Mouse (Mus musculus): ENCODE measurements around the gene Arhgef38. TPM values are rescaled to one million over a fixed set of nuclear protein-coding genes. Genes with fewer than 3 reads are reported as not detected.

The Arhgef38 gene
- total RNA-seq, 1 experiment, result 1.4 TPM

GRCm38 (mm10) chr3:133098336-133098735 is 136.4 kb downstream of the Arhgef38 start:
- peaks cover 5% of the 10 kb centered on the region for H3K36me3 ChIP-seq (ENCODE audit: control insufficient read depth, insufficient read depth, low read length, poor library complexity, severe bottlenecking)
- H3K27ac ChIP-seq (ENCODE audit: insufficient read depth, low read depth, low read length, poor library complexity, severe bottlenecking), result no peak overlapping the region
- DNase-seq (ENCODE audit: low read depth, low spot score), result no peak
- no peak overlapping the region for H3K4me3 ChIP-seq (ENCODE audit: insufficient read depth in 1 of 2, low read depth in 1 of 2, low read length in 2 of 2, poor library complexity in 1 of 2, severe bottlenecking in 1 of 2)
- H3K4me1 ChIP-seq (ENCODE audit: control insufficient read depth in 2 of 2, insufficient read depth in 2 of 2, low read length in 2 of 2, poor library complexity in 1 of 2), result no peaks in the 10 kb centered on the region
- TF ChIP-seq ZNF384 (IDR thresholded peaks at IDR 0.05; ENCODE audit: low read depth, low read length) (no peak), ZC3H11A (IDR thresholded peaks at IDR 0.05; ENCODE audit: borderline replicate concordance, low read depth, low read length) (no peak)
- H3K9me3 ChIP-seq (ENCODE audit: control insufficient read depth, insufficient read depth, low read depth, low read length), result no peaks in the 10 kb centered on the region
- in situ Hi-C loops (cut with MboI; ENCODE audit: low sequenced_read_pairs in 2 of 2, unreplicated experiment in 2 of 2), result no loop called here
- H3K9ac ChIP-seq (ENCODE audit: insufficient read depth, low read depth, low read length, poor library complexity, severe bottlenecking), result no peak overlapping the region

GRCm38 (mm10) chr3:133097936-133098335 is 136.8 kb downstream of the Arhgef38 start:
- in situ Hi-C loops (cut with MboI; ENCODE audit: low sequenced_read_pairs in 2 of 2, unreplicated experiment in 2 of 2), result no loop called here
- Histone ChIP-seq H3K9me3 (ENCODE audit: control insufficient read depth, insufficient read depth, low read depth, low read length) (no peaks in the 10 kb centered on the region), H3K9ac (ENCODE audit: insufficient read depth, low read depth, low read length, poor library complexity, severe bottlenecking) (no peak overlapping the region), H3K36me3 (ENCODE audit: control insufficient read depth, insufficient read depth, low read length, poor library complexity, severe bottlenecking) (peaks cover 5% of the 10 kb centered on the region), H3K4me1 (ENCODE audit: control insufficient read depth in 2 of 2, insufficient read depth in 2 of 2, low read length in 2 of 2, poor library complexity in 1 of 2) (no peaks in the 10 kb centered on the region), H3K27ac (ENCODE audit: insufficient read depth, low read depth, low read length, poor library complexity, severe bottlenecking) (no peak overlapping the region), H3K4me3 (ENCODE audit: insufficient read depth in 1 of 2, low read depth in 1 of 2, low read length in 2 of 2, poor library complexity in 1 of 2, severe bottlenecking in 1 of 2) (no peak overlapping the region)
- no peak for TF ChIP-seq HCFC1 (IDR thresholded peaks at IDR 0.05; ENCODE audit: borderline replicate concordance, insufficient read depth, low read length)
- no peak for TF ChIP-seq CHD2 (IDR thresholded peaks at IDR 0.05; ENCODE audit: low read depth, low read length)
- no peak for TF ChIP-seq MAFK (IDR thresholded peaks at IDR 0.05; ENCODE audit: insufficient read depth, low read depth, low read length)
- no peak for TF ChIP-seq ZNF384 (IDR thresholded peaks at IDR 0.05; ENCODE audit: low read depth, low read length)
- TF ChIP-seq ZC3H11A (IDR thresholded peaks at IDR 0.05; ENCODE audit: borderline replicate concordance, low read depth, low read length), result no peak
- no peak for DNase-seq (ENCODE audit: low read depth, low spot score)

- no peak overlapping the region for H3K27ac ChIP-seq (ENCODE audit: insufficient read depth, low read depth, low read length, poor library complexity, severe bottlenecking)
- H3K4me3 ChIP-seq (ENCODE audit: insufficient read depth in 1 of 2, low read depth in 1 of 2, low read length in 2 of 2, poor library complexity in 1 of 2, severe bottlenecking in 1 of 2), result no peak overlapping the region
- no peak for DNase-seq (ENCODE audit: low read depth, low spot score)
- in situ Hi-C loops (cut with MboI; ENCODE audit: low sequenced_read_pairs in 2 of 2, unreplicated experiment in 2 of 2), result no loop called here
- no peaks in the 10 kb centered on the region for H3K4me1 ChIP-seq (ENCODE audit: control insufficient read depth in 2 of 2, insufficient read depth in 2 of 2, low read length in 2 of 2, poor library complexity in 1 of 2)
- H3K36me3 ChIP-seq (ENCODE audit: control insufficient read depth, insufficient read depth, low read length, poor library complexity, severe bottlenecking), result peaks cover 2% of the 10 kb centered on the region; the same call in 1 of the 2 replicates
- H3K9ac ChIP-seq (ENCODE audit: insufficient read depth, low read depth, low read length, poor library complexity, severe bottlenecking), result no peak overlapping the region
- no peaks in the 10 kb centered on the region for H3K9me3 ChIP-seq (ENCODE audit: control insufficient read depth, insufficient read depth, low read depth, low read length)
- TF ChIP-seq MAFK (IDR thresholded peaks at IDR 0.05; ENCODE audit: insufficient read depth, low read depth, low read length) (no peak), HCFC1 (IDR thresholded peaks at IDR 0.05; ENCODE audit: borderline replicate concordance, insufficient read depth, low read length) (no peak), CHD2 (IDR thresholded peaks at IDR 0.05; ENCODE audit: low read depth, low read length) (no peak), ZNF384 (IDR thresholded peaks at IDR 0.05; ENCODE audit: low read depth, low read length) (no peak), ZC3H11A (IDR thresholded peaks at IDR 0.05; ENCODE audit: borderline replicate concordance, low read depth, low read length) (no peak)
Measured at GRCm38 (mm10) chr3:133094305-133094704, 140.4 kb downstream of the Arhgef38 start.

GRCm38 (mm10) chr3:133092936-133093335 is 141.8 kb downstream of the Arhgef38 start:
- Histone ChIP-seq H3K9me3 (ENCODE audit: control insufficient read depth, insufficient read depth, low read depth, low read length) (no peaks in the 10 kb centered on the region), H3K4me3 (ENCODE audit: insufficient read depth in 1 of 2, low read depth in 1 of 2, low read length in 2 of 2, poor library complexity in 1 of 2, severe bottlenecking in 1 of 2) (no peak overlapping the region), H3K4me1 (ENCODE audit: control insufficient read depth in 2 of 2, insufficient read depth in 2 of 2, low read length in 2 of 2, poor library complexity in 1 of 2) (no peaks in the 10 kb centered on the region), H3K27ac (ENCODE audit: insufficient read depth, low read depth, low read length, poor library complexity, severe bottlenecking) (no peak overlapping the region), H3K9ac (ENCODE audit: insufficient read depth, low read depth, low read length, poor library complexity, severe bottlenecking) (no peak overlapping the region), H3K36me3 (ENCODE audit: control insufficient read depth, insufficient read depth, low read length, poor library complexity, severe bottlenecking) (peaks cover 1% of the 10 kb centered on the region)
- DNase-seq (ENCODE audit: low read depth, low spot score), result no peak
- no peak for TF ChIP-seq HCFC1 (IDR thresholded peaks at IDR 0.05; ENCODE audit: borderline replicate concordance, insufficient read depth, low read length)
- no peak for TF ChIP-seq ZNF384 (IDR thresholded peaks at IDR 0.05; ENCODE audit: low read depth, low read length)
- no peak for TF ChIP-seq ZC3H11A (IDR thresholded peaks at IDR 0.05; ENCODE audit: borderline replicate concordance, low read depth, low read length)
- no peak for TF ChIP-seq MAFK (IDR thresholded peaks at IDR 0.05; ENCODE audit: insufficient read depth, low read depth, low read length)
- no peak for TF ChIP-seq CHD2 (IDR thresholded peaks at IDR 0.05; ENCODE audit: low read depth, low read length)
- in situ Hi-C loops (cut with MboI; ENCODE audit: low sequenced_read_pairs in 2 of 2, unreplicated experiment in 2 of 2), result no loop called here

GRCm38 (mm10) chr3:133092274-133092853 is 142.4 kb downstream of the Arhgef38 start:
- no peaks in the 10 kb centered on the region; the same call in 1 of the 2 replicates for H3K36me3 ChIP-seq (ENCODE audit: control insufficient read depth, insufficient read depth, low read length, poor library complexity, severe bottlenecking)
- H3K4me1 ChIP-seq (ENCODE audit: control insufficient read depth in 2 of 2, insufficient read depth in 2 of 2, low read length in 2 of 2, poor library complexity in 1 of 2), result no peaks in the 10 kb centered on the region
- DNase-seq (ENCODE audit: low read depth, low spot score), result peak; percentile 16
- peak overlapping the region; percentile 99 for H3K9ac ChIP-seq (ENCODE audit: insufficient read depth, low read depth, low read length, poor library complexity, severe bottlenecking)
- peak overlapping the region; percentile 81 for H3K27ac ChIP-seq (ENCODE audit: insufficient read depth, low read depth, low read length, poor library complexity, severe bottlenecking)
- TF ChIP-seq ZC3H11A (IDR thresholded peaks at IDR 0.05; ENCODE audit: borderline replicate concordance, low read depth, low read length) (no peak), MAFK (IDR thresholded peaks at IDR 0.05; ENCODE audit: insufficient read depth, low read depth, low read length) (no peak), ZNF384 (IDR thresholded peaks at IDR 0.05; ENCODE audit: low read depth, low read length) (no peak), CHD2 (IDR thresholded peaks at IDR 0.05; ENCODE audit: low read depth, low read length) (no peak), HCFC1 (IDR thresholded peaks at IDR 0.05; ENCODE audit: borderline replicate concordance, insufficient read depth, low read length) (no peak)
- in situ Hi-C loops (cut with MboI; ENCODE audit: low sequenced_read_pairs in 2 of 2, unreplicated experiment in 2 of 2), result no loop called here
- H3K9me3 ChIP-seq (ENCODE audit: control insufficient read depth, insufficient read depth, low read depth, low read length), result no peaks in the 10 kb centered on the region
- H3K4me3 ChIP-seq (ENCODE audit: insufficient read depth in 1 of 2, low read depth in 1 of 2, low read length in 2 of 2, poor library complexity in 1 of 2, severe bottlenecking in 1 of 2), result peak overlapping the region; percentile 97 to 99
